Mouse (Mus musculus) bone marrow macrophage, adult 2 months (primary cell): ENCODE measurements around the gene Ms4a3. TPM values are rescaled to one million over a fixed set of nuclear protein-coding genes. Genes with fewer than 3 reads are reported as not detected.

ENCODE experiments used
- H3K27ac ChIP-seq: 2 replicates; pipeline ENCODE4 v1.5.1; 2012; ENCODE audit warnings: low read depth, low read length; ENCODE audit not compliant: insufficient read depth
- H3K4me1 ChIP-seq: 2 replicates; pipeline ENCODE4 v1.6.1; 2012; ENCODE audit warnings: low read length; ENCODE audit not compliant: control insufficient read depth, insufficient read depth
- H3K4me3 ChIP-seq: 2 replicates; pipeline ENCODE4 v1.5.1; 2012; ENCODE audit warnings: mild to moderate bottlenecking, low read length, moderate library complexity; ENCODE audit not compliant: insufficient read depth
- CTCF ChIP-seq: IDR thresholded peaks from 2 replicates; pipeline ENCODE4 v1.5.1; 2012; ENCODE audit warnings: low read depth, mild to moderate bottlenecking, low read length, moderate library complexity
- POLR2A ChIP-seq: IDR thresholded peaks from 2 replicates; pipeline ENCODE4 v1.6.1; 2012; ENCODE audit warnings: mild to moderate bottlenecking, low read depth, low read length, borderline replicate concordance
- polyA plus RNA-seq: library from polyadenylated mRNA; stranded (reverse); fragments of >200 nt; gene quantifications from 2 replicates; pipeline ENCODE4 v1.2.4, GENCODE M21; 2012; ENCODE audit not compliant: missing spikeins, insufficient read depth, insufficient read length

Ms4a3 gene
- polyA plus RNA-seq, 1 experiment, result not detected

- no peak for TF ChIP-seq CTCF
- no peak for TF ChIP-seq POLR2A
- H3K27ac ChIP-seq, result no peak overlapping the region
- no peaks in the 10 kb centered on the region for H3K4me1 ChIP-seq
- H3K4me3 ChIP-seq, result no peak overlapping the region
Observed at GRCm38 (mm10) chr19:11625231-11625630, 15.4 kb downstream of the Ms4a3 start.

- Histone ChIP-seq H3K27ac (no peak overlapping the region), H3K4me1 (no peaks in the 10 kb centered on the region), H3K4me3 (no peak overlapping the region)
- no peak for TF ChIP-seq POLR2A
Observed at GRCm38 (mm10) chr19:11624800-11625199, 15.9 kb downstream of the Ms4a3 start.

- H3K4me1 ChIP-seq, result no peaks in the 10 kb centered on the region
- no peak within 1 kb of the TSS for H3K27ac ChIP-seq
- TF ChIP-seq CTCF (no peak), POLR2A (no peak)
- H3K4me3 ChIP-seq, result no peak within 1 kb of the TSS
Observed at GRCm38 (mm10) chr19:11623551-11623950, 17.1 kb downstream of the Ms4a3 start, which contains the start of gene Ms4a2. Gene Ms4a2, minus strand, starts transcription at chr19:11623719.

GRCm38 (mm10) chr19:11617983-11618382 is 22.7 kb downstream of the Ms4a3 start:
- no peaks in the 10 kb centered on the region for H3K4me1 ChIP-seq
- H3K4me3 ChIP-seq, result no peak overlapping the region
- H3K27ac ChIP-seq, result no peak overlapping the region
- TF ChIP-seq CTCF, result no peak

- Histone ChIP-seq H3K27ac (no peak overlapping the region), H3K4me3 (no peak overlapping the region), H3K4me1 (no peaks in the 10 kb centered on the region)
- TF ChIP-seq CTCF (no peak), POLR2A (no peak)
Observed at GRCm38 (mm10) chr19:11614805-11615204, 25.8 kb downstream of the Ms4a3 start.

GRCm38 (mm10) chr19:11613776-11614443 is 26.7 kb downstream of the Ms4a3 start:
- H3K4me1 ChIP-seq, result no peaks in the 10 kb centered on the region
- TF ChIP-seq POLR2A (no peak), CTCF (no peak)
- no peak overlapping the region for H3K27ac ChIP-seq
- no peak overlapping the region for H3K4me3 ChIP-seq

- no peak for TF ChIP-seq CTCF
- no peak for TF ChIP-seq POLR2A
- H3K4me1 ChIP-seq, result no peaks in the 10 kb centered on the region
- H3K4me3 ChIP-seq, result no peak overlapping the region
- H3K27ac ChIP-seq, result no peak overlapping the region
Observed at GRCm38 (mm10) chr19:11613084-11613483, 27.6 kb downstream of the Ms4a3 start.

- no peak overlapping the region for H3K4me3 ChIP-seq
- no peak overlapping the region for H3K27ac ChIP-seq
- TF ChIP-seq POLR2A (no peak), CTCF (no peak)
- H3K4me1 ChIP-seq, result no peaks in the 10 kb centered on the region
Observed at GRCm38 (mm10) chr19:11612293-11612692, 28.4 kb downstream of the Ms4a3 start.

- Histone ChIP-seq H3K27ac (no peak overlapping the region), H3K4me3 (no peak overlapping the region), H3K4me1 (no peaks in the 10 kb centered on the region)
- TF ChIP-seq CTCF, result peak; percentile 54
- no peak for TF ChIP-seq POLR2A
Observed at GRCm38 (mm10) chr19:11611541-11611945, 29.1 kb downstream of the Ms4a3 start.

- TF ChIP-seq POLR2A, result no peak
- TF ChIP-seq CTCF, result no peak
- Histone ChIP-seq H3K4me1 (peaks cover 14% of the 10 kb centered on the region), H3K4me3 (no peak overlapping the region), H3K27ac (no peak overlapping the region)
Observed at GRCm38 (mm10) chr19:11608172-11608571, 32.5 kb downstream of the Ms4a3 start.

GRCm38 (mm10) chr19:11604603-11605002 is 36.0 kb downstream of the Ms4a3 start, which contains the start of gene Ms4a6d:
Gene Ms4a6d, minus strand, starts transcription at chr19:11604849.
- Histone ChIP-seq H3K27ac (peak within 1 kb of the TSS; percentile 89), H3K4me1 (peaks cover 23% of the 10 kb centered on the region), H3K4me3 (peak within 1 kb of the TSS; percentile 80)
- no peak for TF ChIP-seq CTCF
- TF ChIP-seq POLR2A, result no peak
